Mouse (Mus musculus): ENCODE measurements around the gene Cenpo.
"Not testable (repeated sequence)": the region's sequence is repeated elsewhere in the genome, so short reads cannot be mapped to it uniquely, and the experiment has no call there.

The Cenpo gene

GRCm38 (mm10) chr12:4233572-4234508 is at the start of gene Cenpo, which contains the start of gene Ptrhd1:
Cenpo (minus strand) TSS chr12:4234294.
Ptrhd1 (plus strand) TSS chr12:4234027.
- peak; percentile 93 to 95 for DNase-seq (ENCODE audit: low spot score in 2 of 2)

GRCm38 (mm10) chr12:4279878-4280277 is 45.8 kb upstream of the Cenpo start:
- DNase-seq (ENCODE audit: low spot score in 2 of 2) = peak in 1 of 2 experiments; percentile 37

- DNase-seq (ENCODE audit: low spot score in 2 of 2) = no peak
Observed at GRCm38 (mm10) chr12:4278978-4279755, 45.1 kb upstream of the Cenpo start.

GRCm38 (mm10) chr12:4271078-4271477 is 37.0 kb upstream of the Cenpo start:
- DNase-seq (ENCODE audit: low spot score in 2 of 2) = no peak

GRCm38 (mm10) chr12:4267765-4268164 is 33.7 kb upstream of the Cenpo start:
- no peak for DNase-seq (ENCODE audit: low spot score in 2 of 2)

GRCm38 (mm10) chr12:4252742-4253655 is 18.9 kb upstream of the Cenpo start:
- DNase-seq (ENCODE audit: low spot score in 2 of 2) = peak in 1 of 2 experiments; percentile 24

- DNase-seq (ENCODE audit: low spot score in 2 of 2) = no peak
Observed at GRCm38 (mm10) chr12:4249786-4250185, 15.7 kb upstream of the Cenpo start.

- no peak for DNase-seq (ENCODE audit: low spot score in 2 of 2)
Observed at GRCm38 (mm10) chr12:4245742-4246141, 11.6 kb upstream of the Cenpo start.

- DNase-seq (ENCODE audit: low spot score in 2 of 2) = no peak
Observed at GRCm38 (mm10) chr12:4243805-4244204, 9.7 kb upstream of the Cenpo start.

GRCm38 (mm10) chr12:4240281-4240680 is 6.2 kb upstream of the Cenpo start:
- DNase-seq (ENCODE audit: low spot score in 2 of 2) = not testable (repeated sequence)

- no peak for DNase-seq (ENCODE audit: low spot score in 2 of 2)
Observed at GRCm38 (mm10) chr12:4237481-4237880, 3.4 kb upstream of the Cenpo start.

- DNase-seq (ENCODE audit: low spot score in 2 of 2) = no peak
Observed at GRCm38 (mm10) chr12:4232777-4233176, 1.3 kb downstream of the Cenpo start.

GRCm38 (mm10) chr12:4230156-4230555 is 3.9 kb downstream of the Cenpo start:
- no peak for DNase-seq (ENCODE audit: low spot score in 2 of 2)

GRCm38 (mm10) chr12:4212908-4213307 is 21.2 kb downstream of the Cenpo start:
- DNase-seq (ENCODE audit: low spot score in 2 of 2) = no peak

- peak in 1 of 2 experiments; percentile 51 for DNase-seq (ENCODE audit: low spot score in 2 of 2)
Observed at GRCm38 (mm10) chr12:4211174-4211573, 22.9 kb downstream of the Cenpo start.

- DNase-seq (ENCODE audit: low spot score in 2 of 2) = no peak
Observed at GRCm38 (mm10) chr12:4209196-4209595, 24.9 kb downstream of the Cenpo start.

GRCm38 (mm10) chr12:4208405-4209133 is 25.5 kb downstream of the Cenpo start:
- peak; percentile 19 to 66 for DNase-seq (ENCODE audit: low spot score in 2 of 2)

GRCm38 (mm10) chr12:4206106-4206505 is 28.0 kb downstream of the Cenpo start:
- DNase-seq (ENCODE audit: low spot score in 2 of 2) = no peak

GRCm38 (mm10) chr12:4202206-4202605 is 31.9 kb downstream of the Cenpo start:
- peak in 1 of 2 experiments; percentile 9 for DNase-seq (ENCODE audit: low spot score in 2 of 2)

GRCm38 (mm10) chr12:4201454-4202200 is 32.5 kb downstream of the Cenpo start:
- peak in 1 of 2 experiments; percentile 5 for DNase-seq (ENCODE audit: low spot score in 2 of 2)
